Mouse (Mus musculus) myocyte (in vitro differentiated cells): ENCODE measurements around the gene Nek7.

Experiments used
- MAX ChIP-seq: IDR thresholded peaks from one replicate; pipeline ENCODE4 v1.6.1; 2011; ENCODE audit warnings: low read depth, mild to moderate bottlenecking, control low read depth
- POLR2A ChIP-seq: IDR thresholded peaks from one replicate; pipeline ENCODE4 v1.6.1; 2011; ENCODE audit warnings: low read depth, mild to moderate bottlenecking, control low read depth, moderate library complexity; ENCODE audit not compliant: insufficient read length
- USF1 ChIP-seq: IDR thresholded peaks from one replicate; pipeline ENCODE4 v1.6.1; 2011; ENCODE audit warnings: low read depth, mild to moderate bottlenecking, control low read depth, moderate library complexity

DNA sequence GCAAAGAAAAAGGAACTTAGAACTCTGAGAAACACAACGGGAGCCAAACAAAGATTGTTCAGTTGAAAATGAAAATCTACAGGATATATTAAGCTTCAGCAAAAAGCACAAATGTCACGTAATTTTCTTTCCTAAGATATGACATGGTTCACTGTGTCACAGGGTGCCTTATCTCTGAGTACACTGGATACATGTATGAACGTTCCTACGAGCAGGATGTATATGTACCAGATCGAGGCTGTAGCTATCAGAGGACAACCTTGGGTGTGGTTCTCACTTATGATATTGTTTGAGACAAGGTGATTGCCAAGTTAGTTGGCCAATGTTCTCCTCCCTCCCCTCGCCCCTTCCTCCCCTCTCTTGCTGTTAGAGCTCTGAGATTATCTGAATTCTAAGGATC is 55.3 kb downstream of the Nek7 start:
- TF ChIP-seq USF1 (no peak), POLR2A (no peak), MAX (no peak)
